Mouse (Mus musculus) heart, adult 2 months (tissue): ENCODE results near the gene Rnf114. TPM values are rescaled to one million over a fixed set of nuclear protein-coding genes. Genes with fewer than 3 reads are reported as not detected.

ENCODE experiments used
- DNase-seq, 2 experiments: peaks; one replicate each; pipeline ENCODE4 v3.0.0; 2021
- H3K27ac ChIP-seq: fragments of 200-600 bp; 2 replicates; pipeline ENCODE4 v1.8.1; 2022
- H3K27me3 ChIP-seq: fragments of 200-500 bp; 2 replicates; pipeline ENCODE4 v1.6.1; 2012; ENCODE audit warnings: mild to moderate bottlenecking, low read length, inconsistent platforms, mixed read lengths; ENCODE audit not compliant: control insufficient read depth, insufficient read depth
- H3K36me3 ChIP-seq: fragments of 200-500 bp; 2 replicates; pipeline ENCODE4 v1.6.1; 2012; ENCODE audit warnings: low read length, inconsistent platforms; ENCODE audit not compliant: control insufficient read depth, insufficient read depth
- H3K4me1 ChIP-seq: fragments of 200-500 bp; 2 replicates; pipeline ENCODE4 v1.6.1; 2011; ENCODE audit warnings: low read length; ENCODE audit not compliant: control insufficient read depth, insufficient read depth
- H3K4me3 ChIP-seq: fragments of 200-600 bp; 2 replicates; pipeline ENCODE4 v1.8.1; 2022
- H3K79me2 ChIP-seq: fragments of 200-500 bp; replicated peaks from 2 replicates; pipeline ENCODE4 v1.6.1; 2012; ENCODE audit warnings: mild to moderate bottlenecking, inconsistent platforms, low read length, moderate library complexity, mixed read lengths; ENCODE audit not compliant: control insufficient read depth, insufficient read depth
- H3K9ac ChIP-seq: fragments of 200-500 bp; 2 replicates; pipeline ENCODE4 v1.6.1; 2012; ENCODE audit warnings: low read depth, mild to moderate bottlenecking, control low read depth, inconsistent platforms, low read length, mixed read lengths
- CTCF ChIP-seq: fragments of 200-600 bp; IDR thresholded peaks from 2 replicates; pipeline ENCODE4 v1.8.1; 2022; ENCODE audit warnings: antibody characterized with exemption, mild to moderate bottlenecking, moderate library complexity
- EP300 ChIP-seq: fragments of 200-500 bp; IDR thresholded peaks from 2 replicates; pipeline ENCODE4 v1.6.1; 2011; ENCODE audit warnings: low read depth, low read length, control low read depth; ENCODE audit not compliant: insufficient read depth
- POLR2A ChIP-seq: fragments of 200-500 bp; IDR thresholded peaks from 2 replicates; pipeline ENCODE4 v1.6.1; 2011; ENCODE audit warnings: mild to moderate bottlenecking, low read depth, low read length, control low read depth; ENCODE audit not compliant: insufficient read depth
- WGBS: fragments of 180-500 bp; shearing (Covaris S2); methylation state at CpG from one replicate; pipeline ENCODE4 v1.1.7; 2018; 5-methylcytosine and 5-hydroxymethylcytosine counted together
- intact Hi-C: fragments of 180-260 bp; cut with DNase I; formaldehyde crosslinking; loops from one replicate; pipeline ENCODE4 v1.15.1; 2025
- polyA plus RNA-seq: library from polyadenylated mRNA; depleted of rRNA; stranded (reverse); fragments of >200 nt; gene quantifications from 2 replicates; pipeline ENCODE4 v1.2.3, GENCODE M21; 2012
- total RNA-seq, 2 experiments: library from RNA; stranded (reverse); gene quantifications; 2 replicates each; pipeline ENCODE4 v1.2.3; 2021

Rnf114 gene
- total and polyA plus RNA-seq, 3 experiments, result 60.4 to 96.3 (median 76.7) TPM

DNA sequence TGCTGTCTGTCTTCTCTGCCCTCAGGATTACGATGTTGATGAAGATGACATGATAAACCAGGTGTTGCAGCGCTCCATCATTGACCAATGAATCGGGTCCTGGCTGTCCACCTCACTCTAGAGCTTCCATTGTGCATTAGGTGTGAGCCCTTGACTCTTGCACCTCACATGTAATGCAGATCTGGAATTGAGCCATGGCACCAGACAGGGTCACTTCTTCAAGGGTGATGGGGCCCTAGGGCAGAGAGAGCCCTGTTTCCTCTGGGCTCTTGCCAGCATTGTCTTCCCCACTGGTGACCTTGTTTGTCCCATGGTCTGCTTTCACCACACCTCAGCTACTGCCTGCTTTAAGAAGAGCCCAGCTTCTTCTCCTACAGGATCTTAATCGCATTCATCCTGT, 22.2 kb downstream of the Rnf114 start:
- no peaks in the 10 kb centered on the region for H3K27me3 ChIP-seq
- no peak for TF ChIP-seq EP300
- no peak for TF ChIP-seq POLR2A
- no peak for TF ChIP-seq CTCF
- 75% methylated on average over 4 of the region's 4 CpGs for WGBS
- H3K27ac ChIP-seq, result no peak overlapping the region
- no peak overlapping the region for H3K9ac ChIP-seq
- no peak for DNase-seq
- peaks cover 8% of the 10 kb centered on the region for H3K4me1 ChIP-seq
- no peaks in the 10 kb centered on the region; the same call in 1 of the 2 replicates for H3K79me2 ChIP-seq
- intact Hi-C loops, result no loop called here
- no peak overlapping the region for H3K4me3 ChIP-seq
- peaks cover 8% of the 10 kb centered on the region; the same call in 1 of the 2 replicates for H3K36me3 ChIP-seq

DNA sequence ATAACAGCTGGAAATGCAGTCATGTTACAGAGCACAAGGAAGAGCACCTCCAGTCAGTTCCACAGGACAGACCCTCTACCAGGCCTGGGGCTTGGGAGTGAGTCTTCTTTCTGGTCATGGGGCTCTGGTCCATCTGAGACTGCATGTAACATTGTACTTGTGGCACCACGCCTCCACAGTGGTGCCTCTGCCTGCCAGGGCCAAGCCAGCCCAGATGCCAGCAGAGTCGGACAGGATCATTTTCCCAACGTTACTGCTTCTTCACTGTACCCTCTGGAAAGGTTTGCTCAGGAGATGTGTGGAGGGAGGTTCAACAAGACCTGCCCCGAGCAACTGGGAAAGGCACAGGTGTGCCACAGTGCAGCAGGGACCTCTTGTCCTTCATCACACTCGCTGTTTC, 23.2 kb downstream of the Rnf114 start:
- H3K4me3 ChIP-seq, result no peak overlapping the region
- peaks cover 3% of the 10 kb centered on the region for H3K4me1 ChIP-seq
- TF ChIP-seq CTCF (no peak), EP300 (no peak), POLR2A (no peak)
- intact Hi-C loops, result no loop called here
- H3K27ac ChIP-seq, result no peak overlapping the region
- no peaks in the 10 kb centered on the region for H3K79me2 ChIP-seq
- no peaks in the 10 kb centered on the region for H3K27me3 ChIP-seq
- DNase-seq, result no peak
- WGBS, result 91% methylated on average over 5 of the region's 5 CpGs
- peaks cover 3% of the 10 kb centered on the region; the same call in 1 of the 2 replicates for H3K36me3 ChIP-seq
- no peak overlapping the region for H3K9ac ChIP-seq

DNA sequence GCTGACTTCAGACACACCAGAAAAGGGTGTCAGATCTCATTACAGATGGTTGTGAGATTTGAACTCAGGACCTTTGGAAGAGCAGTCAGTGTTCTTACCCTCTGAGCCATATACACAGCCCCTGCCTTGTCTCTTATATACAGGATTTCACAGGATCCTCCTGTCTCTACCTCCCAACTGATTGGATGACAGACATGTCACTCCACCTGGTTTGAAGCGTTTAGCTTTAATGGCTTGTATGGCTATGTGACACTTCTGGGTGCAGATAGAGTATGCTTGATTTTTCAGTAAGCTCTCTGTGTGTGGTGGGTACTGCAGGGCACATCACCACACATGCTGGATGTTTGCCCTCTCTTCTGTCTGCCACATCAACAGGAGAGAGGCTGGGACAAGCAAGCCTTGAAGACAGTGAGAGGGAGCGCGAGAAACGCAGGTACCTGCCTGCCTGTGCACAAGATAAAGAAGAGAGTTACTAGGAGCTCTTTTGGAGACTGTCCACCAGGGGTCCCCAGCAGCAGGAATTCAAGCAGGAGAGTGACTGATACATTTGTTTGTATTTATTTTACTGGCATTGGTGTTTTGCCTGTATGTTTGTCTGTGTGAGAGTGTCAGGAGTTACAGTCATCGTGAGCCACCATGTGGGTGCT, 27.3 kb downstream of the Rnf114 start:
- Histone ChIP-seq H3K4me3 (no peak overlapping the region), H3K9ac (no peak overlapping the region), H3K79me2 (no peaks in the 10 kb centered on the region), H3K36me3 (no peaks in the 10 kb centered on the region), H3K4me1 (no peaks in the 10 kb centered on the region; the same call in 1 of the 2 replicates), H3K27ac (no peak overlapping the region), H3K27me3 (no peaks in the 10 kb centered on the region)
- peak; percentile 42 for TF ChIP-seq CTCF
- TF ChIP-seq EP300, result no peak
- intact Hi-C loops, result no loop called here
- 79% methylated on average over 5 of the region's 5 CpGs for WGBS
- DNase-seq, result no peak

- Histone ChIP-seq H3K9ac (no peak overlapping the region), H3K4me1 (no peaks in the 10 kb centered on the region; the same call in 1 of the 2 replicates), H3K27me3 (no peaks in the 10 kb centered on the region), H3K79me2 (no peaks in the 10 kb centered on the region), H3K4me3 (no peak overlapping the region), H3K27ac (no peak overlapping the region), H3K36me3 (no peaks in the 10 kb centered on the region)
- intact Hi-C loops, result no loop called here
- no peak for DNase-seq
- WGBS, result 26% methylated on average over 5 of the region's 5 CpGs
- peak; percentile 51 for TF ChIP-seq CTCF
- TF ChIP-seq POLR2A, result no peak
- no peak for TF ChIP-seq EP300
Observed at GRCm38 (mm10) chr2:167528278-167528677, 35.8 kb downstream of the Rnf114 start.

DNA sequence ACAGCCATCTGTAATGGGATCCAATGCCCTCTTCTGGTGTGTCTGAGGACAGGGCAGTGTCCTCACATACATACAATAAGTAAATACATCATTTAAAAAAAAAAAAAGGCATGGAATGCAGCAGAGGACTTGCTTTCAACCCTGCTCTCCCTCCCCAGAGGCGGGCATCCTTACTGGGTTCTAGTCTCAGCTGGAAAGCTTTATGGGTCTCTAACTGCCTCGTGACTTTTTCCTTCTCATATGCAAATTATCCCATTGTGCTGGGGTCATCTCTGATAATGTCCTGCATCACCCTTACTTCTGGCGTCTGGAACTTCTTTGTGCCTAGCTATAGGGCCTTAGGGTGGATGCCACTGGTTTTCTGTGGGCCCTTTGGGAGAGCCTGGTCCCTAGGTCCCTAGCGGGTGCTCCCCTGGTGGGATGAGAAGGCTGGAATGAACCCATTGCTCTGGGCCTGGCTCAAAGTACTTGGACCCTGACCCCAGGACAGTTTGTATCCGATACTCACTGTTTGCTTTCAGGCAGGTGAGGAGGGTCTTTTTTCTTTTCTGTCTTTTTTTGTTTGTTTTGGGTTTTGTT, 37.6 kb downstream of the Rnf114 start:
- no peaks in the 10 kb centered on the region for H3K27me3 ChIP-seq
- H3K79me2 ChIP-seq, result no peaks in the 10 kb centered on the region
- no peak overlapping the region for H3K9ac ChIP-seq
- 72% methylated on average over 5 of the region's 5 CpGs for WGBS
- intact Hi-C loops, result loop anchor here (5.0 kb wide), 1 partner anchor 367 kb away; no protein-coding TSS in a partner anchor
- no peak for TF ChIP-seq CTCF
- TF ChIP-seq EP300, result no peak
- TF ChIP-seq POLR2A, result no peak
- no peak overlapping the region for H3K4me3 ChIP-seq
- no peak for DNase-seq
- no peak overlapping the region for H3K27ac ChIP-seq
- H3K4me1 ChIP-seq, result no peaks in the 10 kb centered on the region; the same call in 1 of the 2 replicates
- no peaks in the 10 kb centered on the region for H3K36me3 ChIP-seq

GRCm38 (mm10) chr2:167530536-167530935, 38.1 kb downstream of the Rnf114 start:
- Histone ChIP-seq H3K4me1 (no peaks in the 10 kb centered on the region; the same call in 1 of the 2 replicates), H3K27me3 (no peaks in the 10 kb centered on the region), H3K79me2 (no peaks in the 10 kb centered on the region), H3K36me3 (no peaks in the 10 kb centered on the region), H3K4me3 (no peak overlapping the region), H3K9ac (no peak overlapping the region), H3K27ac (no peak overlapping the region)
- no peak for DNase-seq
- TF ChIP-seq POLR2A, result no peak
- 78% methylated on average over 4 of the region's 4 CpGs for WGBS
- intact Hi-C loops, result loop anchor here (5.0 kb wide), 1 partner anchor 367 kb away; no protein-coding TSS in a partner anchor
